Mouse (Mus musculus): Measurements from ENCODE around the gene Lin54.
"Not testable (repeated sequence)": the region's sequence is repeated elsewhere in the genome, so short reads cannot be mapped to it uniquely, and the experiment has no call there.

The Lin54 gene

GRCm38 (mm10) chr5:100488231-100488630 is 12.2 kb downstream of the Lin54 start:
- no peak for DNase-seq (ENCODE audit: low spot score)

- no peak for DNase-seq (ENCODE audit: low spot score)
These were observed 13.3 kb downstream of the Lin54 start for GRCm38 (mm10) chr5:100487120-100487519.

- DNase-seq (ENCODE audit: low spot score), result no peak
These were observed 16.9 kb downstream of the Lin54 start for GRCm38 (mm10) chr5:100483569-100483968.

- DNase-seq (ENCODE audit: low spot score), result no peak
These were observed 22.8 kb downstream of the Lin54 start for GRCm38 (mm10) chr5:100477604-100478003.

- no peak for DNase-seq (ENCODE audit: low spot score)
These were observed 24.1 kb downstream of the Lin54 start for GRCm38 (mm10) chr5:100476328-100476727.

GRCm38 (mm10) chr5:100467336-100467735 is 33.1 kb downstream of the Lin54 start:
- DNase-seq (ENCODE audit: low spot score), result no peak

GRCm38 (mm10) chr5:100466624-100467023 is 33.8 kb downstream of the Lin54 start:
- peak; percentile 47 for DNase-seq (ENCODE audit: low spot score)

- no peak for DNase-seq (ENCODE audit: low spot score)
These were observed 38.1 kb downstream of the Lin54 start for GRCm38 (mm10) chr5:100462374-100462773.

GRCm38 (mm10) chr5:100461526-100461925 is 38.9 kb downstream of the Lin54 start:
- DNase-seq (ENCODE audit: low spot score), result no peak

- no peak for DNase-seq (ENCODE audit: low spot score)
These were observed 41.0 kb downstream of the Lin54 start for GRCm38 (mm10) chr5:100459468-100459867.

GRCm38 (mm10) chr5:100451871-100452270 is 48.6 kb downstream of the Lin54 start:
- DNase-seq (ENCODE audit: low spot score), result no peak

GRCm38 (mm10) chr5:100438796-100439195 is 61.6 kb downstream of the Lin54 start:
- DNase-seq (ENCODE audit: low spot score), result no peak

- DNase-seq (ENCODE audit: low spot score), result no peak
These were observed 62.5 kb downstream of the Lin54 start for GRCm38 (mm10) chr5:100437917-100438316.

- DNase-seq (ENCODE audit: low spot score), result no peak
These were observed 63.4 kb downstream of the Lin54 start for GRCm38 (mm10) chr5:100437086-100437485.

- DNase-seq (ENCODE audit: low spot score), result no peak
These were observed 69.5 kb downstream of the Lin54 start for GRCm38 (mm10) chr5:100430966-100431365.

GRCm38 (mm10) chr5:100430076-100430390 is 70.4 kb downstream of the Lin54 start:
- DNase-seq (ENCODE audit: low spot score), result no peak

GRCm38 (mm10) chr5:100429344-100430075 is 70.9 kb downstream of the Lin54 start:
- peak; percentile 85 for DNase-seq (ENCODE audit: low spot score)

GRCm38 (mm10) chr5:100428734-100429343 is 71.6 kb downstream of the Lin54 start:
- DNase-seq (ENCODE audit: low spot score), result no peak

- no peak for DNase-seq (ENCODE audit: low spot score)
These were observed 72.3 kb downstream of the Lin54 start for GRCm38 (mm10) chr5:100428031-100428733.

- DNase-seq (ENCODE audit: low spot score), result no peak
These were observed 73.2 kb downstream of the Lin54 start for GRCm38 (mm10) chr5:100427276-100427675.

- not testable (repeated sequence) for DNase-seq (ENCODE audit: low spot score)
These were observed 74.6 kb downstream of the Lin54 start for GRCm38 (mm10) chr5:100425823-100426222.

GRCm38 (mm10) chr5:100424252-100424651 is 76.2 kb downstream of the Lin54 start:
- DNase-seq (ENCODE audit: low spot score), result no peak

GRCm38 (mm10) chr5:100423626-100424025 is 76.8 kb downstream of the Lin54 start:
- no peak for DNase-seq (ENCODE audit: low spot score)

Measured in T-cell, adult 2 months (primary cell).